Mouse (Mus musculus) embryonic facial prominence, embryonic 13.5 days (tissue): ENCODE results near the gene Rpl12. TPM values are rescaled to one million over a fixed set of nuclear protein-coding genes. Genes with fewer than 3 reads are reported as not detected.

Experiments used
- ATAC-seq: fragments of 200-750 bp; cut with Nextera tagmentation; 2 replicates; pipeline ENCODE4 v1.8.0; 2017; ENCODE audit warnings: low read depth; ENCODE audit not compliant: insufficient number of reproducible peaks, insufficient read depth, low FRiP score, low TSS enrichment
- H3K27ac ChIP-seq: fragments of 300-500 bp; sonication (generic); 2 replicates; pipeline ENCODE4 v1.5.1; 2015; ENCODE audit warnings: moderate library complexity, mild to moderate bottlenecking, inconsistent platforms
- H3K27me3 ChIP-seq: fragments of 300-500 bp; sonication (generic); 2 replicates; pipeline ENCODE4 v1.6.1; 2015; ENCODE audit warnings: mild to moderate bottlenecking, inconsistent platforms
- H3K36me3 ChIP-seq: fragments of 300-500 bp; sonication (generic); 2 replicates; pipeline ENCODE4 v1.6.1; 2015; ENCODE audit warnings: mild to moderate bottlenecking, inconsistent platforms
- H3K4me1 ChIP-seq: fragments of 300-500 bp; sonication (generic); 2 replicates; pipeline ENCODE4 v1.6.1; 2015; ENCODE audit warnings: inconsistent platforms
- H3K4me2 ChIP-seq: fragments of 300-500 bp; sonication (generic); 2 replicates; pipeline ENCODE4 v1.6.1; 2015; ENCODE audit warnings: moderate library complexity, mild to moderate bottlenecking, inconsistent platforms
- H3K4me3 ChIP-seq: fragments of 300-500 bp; sonication (generic); 2 replicates; pipeline ENCODE4 v1.5.1; 2015; ENCODE audit warnings: mild to moderate bottlenecking, inconsistent platforms
- H3K9ac ChIP-seq: fragments of 300-500 bp; sonication (generic); 2 replicates; pipeline ENCODE4 v1.6.1; 2015; ENCODE audit warnings: mild to moderate bottlenecking, inconsistent platforms
- H3K9me3 ChIP-seq: fragments of 300-500 bp; sonication (generic); 2 replicates; pipeline ENCODE4 v1.6.1; 2016; ENCODE audit warnings: inconsistent platforms
- WGBS: fragments of 180-500 bp; shearing (Covaris S2); methylation state at CpG from one replicate; pipeline ENCODE4 v1.1.7; 2015; ENCODE audit warnings: mixed read lengths; 5-methylcytosine and 5-hydroxymethylcytosine counted together
- polyA plus RNA-seq: library from polyadenylated mRNA; unstranded; fragments of >200 nt; fragmentation: Nextera tagmentation; extraction: Ambion mirVana; gene quantifications from 2 replicates; pipeline ENCODE4 v1.2.1, GENCODE M21; 2015

Gene Rpl12
- polyA plus RNA-seq, 1 experiment from 2014 or later, result 205 TPM

DNA sequence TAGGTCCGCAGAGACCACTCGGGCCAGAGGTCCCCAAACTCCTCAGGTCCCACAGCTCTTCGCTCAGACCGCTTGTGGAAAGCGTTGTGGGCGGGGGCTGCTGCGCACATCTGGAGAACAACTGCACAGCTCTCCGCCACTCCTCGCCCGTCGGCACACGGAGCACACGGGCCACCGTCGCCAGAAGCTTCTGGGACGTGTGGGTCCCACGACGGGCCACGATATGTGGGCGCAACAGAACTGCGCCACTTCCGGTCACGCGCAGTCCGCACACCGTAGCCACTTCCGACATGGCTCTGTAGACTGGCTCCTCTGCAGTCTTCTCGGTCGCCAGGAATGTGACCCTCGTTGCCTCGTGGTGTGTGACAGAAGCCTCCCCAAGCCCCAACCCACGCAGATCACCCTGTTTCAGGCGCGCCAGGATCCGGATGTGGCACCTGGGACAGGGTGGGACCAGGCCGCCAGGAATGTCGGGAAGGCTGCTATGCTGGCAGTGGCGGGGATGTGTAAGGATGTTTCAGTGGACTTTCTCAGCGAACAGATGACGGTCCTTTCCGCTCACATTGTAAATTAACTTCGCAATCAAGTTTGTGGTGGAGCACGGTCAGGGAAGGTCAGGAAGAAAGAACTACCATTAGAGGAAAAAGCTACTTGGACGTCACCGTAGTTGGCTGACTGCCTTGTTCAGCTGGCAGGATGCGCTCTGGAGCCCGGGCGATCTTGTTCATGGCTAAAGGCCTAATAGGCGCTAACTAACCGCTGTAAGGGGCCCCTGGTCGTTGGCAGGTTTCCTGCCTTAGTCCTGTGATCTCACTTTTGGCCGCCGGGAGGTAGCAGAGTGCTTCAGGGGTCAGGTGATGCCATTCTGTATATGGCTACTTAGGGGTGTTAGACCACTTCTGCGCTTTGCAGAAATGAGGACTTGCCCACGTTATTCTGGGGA is 5.6 kb downstream of the Rpl12 start:
- ATAC-seq, result peak; percentile 81
- 1% methylated on average over 55 of the region's 55 CpGs for WGBS
- Histone ChIP-seq H3K27ac (peak overlapping the region; percentile 96), H3K36me3 (peaks cover 26% of the 10 kb centered on the region), H3K27me3 (no peaks in the 10 kb centered on the region), H3K9ac (peak overlapping the region; percentile 85), H3K9me3 (no peaks in the 10 kb centered on the region), H3K4me3 (peak overlapping the region; percentile 64), H3K4me2 (peak overlapping the region; percentile 90), H3K4me1 (peaks cover 48% of the 10 kb centered on the region)

DNA sequence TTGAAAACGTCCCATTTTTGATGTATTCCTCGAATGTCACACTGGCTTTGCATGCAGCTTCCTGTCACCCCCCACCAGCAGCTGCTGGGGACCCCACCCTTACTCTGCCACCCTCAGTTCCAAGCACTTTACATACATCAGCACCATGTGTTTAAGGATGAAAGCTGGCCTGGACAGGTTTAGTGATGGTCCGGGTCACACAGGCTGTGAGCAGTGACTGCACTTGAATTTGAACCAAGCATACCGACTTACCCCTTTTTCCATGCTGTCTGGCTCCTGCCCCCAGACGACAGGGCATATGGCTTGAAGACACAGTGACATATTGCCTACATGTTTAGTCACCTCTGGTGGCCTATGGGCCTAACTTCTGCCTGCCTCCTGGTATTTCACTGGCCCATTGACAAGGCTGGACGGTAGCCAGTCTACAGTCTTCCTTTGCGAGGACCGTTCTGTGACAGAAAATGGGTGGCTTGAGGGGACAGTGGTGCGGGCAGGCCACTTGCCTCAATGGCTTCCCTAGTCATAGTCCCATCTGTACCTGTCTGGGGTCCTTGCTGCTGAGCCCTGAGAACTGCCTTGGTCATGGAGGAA is 6.8 kb downstream of the Rpl12 start:
- H3K4me1 ChIP-seq, result peaks cover 42% of the 10 kb centered on the region
- no peaks in the 10 kb centered on the region for H3K27me3 ChIP-seq
- ATAC-seq, result no peak
- no peak overlapping the region for H3K4me3 ChIP-seq
- H3K27ac ChIP-seq, result no peak overlapping the region
- WGBS, result 82% methylated on average over 9 of the region's 9 CpGs
- no peaks in the 10 kb centered on the region for H3K9me3 ChIP-seq
- peak overlapping the region; percentile 90 for H3K4me2 ChIP-seq
- H3K9ac ChIP-seq, result peak overlapping the region; percentile 85
- peaks cover 26% of the 10 kb centered on the region for H3K36me3 ChIP-seq

DNA sequence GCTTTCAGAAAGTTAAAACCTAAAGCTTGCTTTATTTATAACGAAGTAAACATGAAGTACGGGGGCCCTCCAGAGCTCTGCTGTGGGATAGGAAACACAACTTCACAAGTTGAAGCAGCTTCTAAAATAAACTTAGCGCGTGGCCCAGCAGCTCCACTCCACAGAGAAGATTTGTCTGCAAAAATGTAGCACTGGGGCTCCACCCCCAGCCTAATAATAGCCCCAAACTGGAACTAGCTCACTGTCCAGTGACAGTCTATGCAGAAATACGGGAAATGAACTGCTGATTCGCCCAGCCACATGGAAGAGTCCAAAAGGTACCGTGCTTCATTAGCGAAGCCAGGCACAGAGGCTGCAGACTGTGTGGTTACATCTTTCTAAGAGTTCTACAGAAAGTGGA is 8.0 kb downstream of the Rpl12 start:
- peaks cover 26% of the 10 kb centered on the region for H3K36me3 ChIP-seq
- no peaks in the 10 kb centered on the region for H3K9me3 ChIP-seq
- H3K27me3 ChIP-seq, result no peaks in the 10 kb centered on the region
- no peak overlapping the region for H3K9ac ChIP-seq
- H3K4me2 ChIP-seq, result no peak overlapping the region
- H3K4me1 ChIP-seq, result peaks cover 30% of the 10 kb centered on the region
- ATAC-seq, result no peak
- 88% methylated on average over 8 of the region's 8 CpGs for WGBS
- no peak overlapping the region for H3K4me3 ChIP-seq
- H3K27ac ChIP-seq, result no peak overlapping the region

DNA sequence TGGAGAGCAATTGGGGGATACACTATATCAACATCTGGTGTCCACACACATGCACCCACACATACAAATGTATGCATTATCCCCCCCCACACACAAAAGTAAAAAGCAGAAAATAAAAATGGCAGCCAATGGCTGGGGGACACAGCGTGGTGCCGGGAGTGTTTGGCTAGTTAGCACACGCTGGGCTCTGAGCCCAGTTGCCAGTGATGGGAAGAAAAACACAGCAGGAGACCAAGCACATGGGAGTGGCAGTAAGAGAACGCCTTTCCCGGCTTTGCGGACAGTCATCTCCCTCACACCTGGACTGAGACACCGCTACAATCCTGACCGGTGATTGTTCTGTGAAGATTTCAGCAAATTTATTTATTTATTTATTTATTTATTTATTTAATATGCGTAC is 9.9 kb downstream of the Rpl12 start:
- 54% methylated on average over 9 of the region's 9 CpGs for WGBS
- Histone ChIP-seq H3K4me3 (no peak overlapping the region), H3K9ac (no peak overlapping the region), H3K27ac (no peak overlapping the region), H3K27me3 (no peaks in the 10 kb centered on the region), H3K9me3 (no peaks in the 10 kb centered on the region), H3K4me2 (no peak overlapping the region), H3K36me3 (peaks cover 38% of the 10 kb centered on the region), H3K4me1 (peaks cover 14% of the 10 kb centered on the region)
- no peak for ATAC-seq

DNA sequence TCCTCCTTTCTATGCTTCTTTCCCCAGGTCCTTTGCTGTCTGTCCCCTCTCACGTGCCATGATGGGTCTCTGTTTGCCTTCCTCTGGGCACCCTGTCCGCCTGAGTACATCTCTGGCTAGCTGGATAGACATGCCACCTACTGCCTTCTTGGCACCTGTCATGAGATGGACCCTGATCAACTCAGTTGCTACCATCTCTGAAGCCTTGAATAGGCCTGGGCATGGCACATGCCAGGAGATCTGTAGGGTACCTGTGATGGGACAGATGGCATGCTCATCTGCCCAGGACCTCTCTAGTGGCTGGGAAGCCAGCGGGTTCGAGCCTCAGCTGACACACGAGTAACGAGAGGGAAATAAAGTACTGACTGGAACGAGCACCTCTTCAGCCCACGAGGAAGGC is 12.9 kb downstream of the Rpl12 start:
- Histone ChIP-seq H3K9me3 (no peaks in the 10 kb centered on the region), H3K4me2 (no peak overlapping the region), H3K9ac (no peak overlapping the region), H3K27me3 (no peaks in the 10 kb centered on the region), H3K4me1 (no peaks in the 10 kb centered on the region), H3K4me3 (no peak overlapping the region), H3K27ac (no peak overlapping the region), H3K36me3 (peaks cover 42% of the 10 kb centered on the region)
- ATAC-seq, result no peak
- 90% methylated on average over 8 of the region's 8 CpGs for WGBS

DNA sequence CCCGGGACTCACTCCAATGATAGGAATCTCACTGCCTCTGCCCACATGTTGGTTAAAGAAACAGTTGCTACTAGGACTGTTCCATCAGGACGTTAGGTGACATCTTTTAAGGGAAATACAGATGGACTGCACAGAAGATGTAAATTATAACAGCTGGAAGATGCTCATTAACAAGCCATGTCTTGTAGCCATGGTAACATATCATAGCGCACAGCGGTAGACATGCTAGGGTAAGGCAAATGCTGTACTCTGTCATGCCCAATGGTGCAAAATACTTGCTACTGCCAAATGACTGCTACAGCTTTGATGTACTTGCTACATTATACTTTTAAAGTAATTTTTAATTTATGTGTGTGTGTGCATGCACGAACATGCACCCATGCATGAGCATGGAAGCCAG is 15.8 kb downstream of the Rpl12 start:
- Histone ChIP-seq H3K27me3 (no peaks in the 10 kb centered on the region), H3K27ac (no peak overlapping the region), H3K36me3 (peaks cover 42% of the 10 kb centered on the region), H3K4me1 (peaks cover 11% of the 10 kb centered on the region), H3K9ac (no peak overlapping the region), H3K9me3 (no peaks in the 10 kb centered on the region), H3K4me2 (no peak overlapping the region), H3K4me3 (no peak overlapping the region)
- WGBS, result 78% methylated on average over 5 of the region's 5 CpGs
- ATAC-seq, result no peak

DNA sequence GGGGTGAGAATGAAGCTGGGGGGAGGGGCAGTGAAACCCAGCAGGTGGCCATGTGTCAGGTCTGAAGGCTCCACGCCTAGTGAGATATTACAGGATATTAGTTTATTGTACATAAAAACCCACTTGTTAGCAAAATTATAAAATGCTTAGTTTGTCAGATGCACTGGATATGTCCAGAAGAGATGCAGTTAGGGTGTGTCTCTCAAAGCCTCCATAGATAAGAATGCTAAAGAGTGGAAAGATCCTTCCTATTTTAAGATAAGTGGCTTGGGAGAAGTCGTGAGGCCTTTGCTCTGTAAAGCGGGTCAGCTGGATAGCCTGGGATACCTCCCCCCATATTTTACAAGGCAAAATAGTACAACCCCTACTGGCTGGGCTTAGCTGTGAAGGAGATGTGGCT is 17.3 kb downstream of the Rpl12 start:
- WGBS, result 79% methylated on average over 3 of the region's 3 CpGs
- no peaks in the 10 kb centered on the region for H3K9me3 ChIP-seq
- no peak overlapping the region for H3K4me3 ChIP-seq
- no peaks in the 10 kb centered on the region for H3K27me3 ChIP-seq
- H3K36me3 ChIP-seq, result peaks cover 30% of the 10 kb centered on the region
- ATAC-seq, result no peak
- H3K4me1 ChIP-seq, result peaks cover 17% of the 10 kb centered on the region
- H3K4me2 ChIP-seq, result no peak overlapping the region
- H3K27ac ChIP-seq, result no peak overlapping the region
- H3K9ac ChIP-seq, result no peak overlapping the region

DNA sequence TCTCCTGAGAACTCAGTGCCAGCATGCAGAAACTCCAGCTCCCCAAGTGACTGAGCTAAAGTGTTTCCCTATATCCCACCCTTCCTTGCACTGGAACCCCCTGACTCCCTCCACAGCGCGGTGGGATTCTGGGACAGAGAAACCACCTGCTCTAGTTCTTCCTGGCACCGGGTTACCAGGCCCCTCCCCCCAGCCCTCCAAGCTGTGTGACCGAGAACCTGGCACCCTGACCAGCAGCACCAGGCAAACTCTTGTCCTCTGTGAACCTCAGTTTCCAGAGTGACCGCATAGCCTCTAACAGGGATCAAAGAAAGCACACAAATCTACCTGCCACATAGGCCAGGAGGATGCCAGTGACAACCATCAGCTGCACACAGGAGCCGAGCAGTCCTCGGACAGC is 18.3 kb downstream of the Rpl12 start:
- 85% methylated on average over 7 of the region's 7 CpGs for WGBS
- Histone ChIP-seq H3K9me3 (no peaks in the 10 kb centered on the region), H3K9ac (no peak overlapping the region), H3K27ac (no peak overlapping the region), H3K4me2 (no peak overlapping the region), H3K4me1 (peaks cover 17% of the 10 kb centered on the region), H3K36me3 (peaks cover 20% of the 10 kb centered on the region), H3K4me3 (no peak overlapping the region), H3K27me3 (no peaks in the 10 kb centered on the region)
- no peak for ATAC-seq

DNA sequence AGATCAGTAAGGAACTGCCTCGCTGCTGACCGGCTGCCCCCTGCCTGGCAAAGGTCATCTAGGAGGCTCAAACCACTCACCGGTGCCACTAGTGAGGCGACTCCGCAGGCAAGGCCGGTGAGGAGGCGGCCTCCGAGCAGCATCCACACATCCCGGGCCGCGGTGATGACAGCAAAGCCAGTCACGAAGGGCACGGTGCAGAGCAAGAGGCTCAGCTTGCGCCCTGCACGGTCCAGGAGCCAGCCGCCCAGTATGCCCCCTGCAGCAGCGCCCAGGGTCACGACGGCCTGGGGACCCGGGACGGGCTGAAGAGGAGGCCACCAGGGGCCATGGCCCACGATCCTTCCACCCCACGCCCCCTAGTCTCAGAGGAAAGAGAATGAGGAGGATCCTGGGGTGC is 19.9 kb downstream of the Rpl12 start:
- H3K9me3 ChIP-seq, result no peaks in the 10 kb centered on the region
- H3K27ac ChIP-seq, result peak overlapping the region; percentile 56; the same call in 1 of the 2 replicates
- H3K4me3 ChIP-seq, result peak overlapping the region; percentile 85
- 2% methylated on average over 23 of the region's 23 CpGs for whole genome bisulfite sequencing
- peaks cover 3% of the 10 kb centered on the region for H3K36me3 ChIP-seq
- no peaks in the 10 kb centered on the region for H3K27me3 ChIP-seq
- peak; percentile 59 for ATAC-seq
- H3K4me2 ChIP-seq, result peak overlapping the region; percentile 100
- H3K9ac ChIP-seq, result peak overlapping the region; percentile 93
- peaks cover 17% of the 10 kb centered on the region for H3K4me1 ChIP-seq

DNA sequence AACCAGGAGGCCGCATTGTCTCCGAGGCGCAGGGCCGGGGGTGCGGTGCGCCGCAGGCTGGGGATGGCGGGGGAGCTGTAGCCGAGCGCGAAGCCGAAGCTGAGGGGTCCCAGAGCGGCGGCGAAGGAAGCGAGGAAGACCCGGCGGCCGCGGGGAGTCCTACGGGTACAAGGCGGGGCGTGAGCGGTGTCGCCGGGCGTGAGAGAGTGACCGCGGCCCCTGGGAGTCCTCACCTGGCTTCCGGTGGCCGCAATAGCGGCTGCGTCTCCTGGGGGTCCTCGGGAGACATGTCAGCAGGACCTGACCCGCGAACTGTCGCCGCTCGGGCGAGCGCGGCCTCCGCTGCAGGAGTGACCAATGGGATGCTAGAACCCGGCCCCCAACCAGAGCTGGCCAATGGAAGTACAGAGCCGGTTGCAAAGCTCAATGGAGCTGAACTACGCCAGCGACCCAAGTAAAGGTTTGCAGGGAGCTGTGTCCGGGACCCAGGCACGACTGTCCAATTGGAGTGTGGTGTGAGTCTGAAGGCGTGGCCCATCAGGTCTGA is 20.4 kb downstream of the Rpl12 start, which contains the start of gene Slc2a8:
TSS of gene Slc2a8 (minus strand) at position 359 of the 547 bp plus-strand sequence.
- peak within 1 kb of the TSS; percentile 100 for H3K4me2 ChIP-seq
- H3K36me3 ChIP-seq, result 0 out of 2 replicates have a peak, but pooled peaks cover 2% of the 10 kb centered on the region
- peak within 1 kb of the TSS; percentile 93 for H3K9ac ChIP-seq
- H3K4me3 ChIP-seq, result peak within 1 kb of the TSS; percentile 85
- no peaks in the 10 kb centered on the region for H3K27me3 ChIP-seq
- WGBS, result under 1% methylated on average over 50 of the region's 50 CpGs
- peaks cover 17% of the 10 kb centered on the region for H3K4me1 ChIP-seq
- peak within 1 kb of the TSS; percentile 56; the same call in 1 of the 2 replicates for H3K27ac ChIP-seq
- no peaks in the 10 kb centered on the region for H3K9me3 ChIP-seq
- ATAC-seq, result peak; percentile 93

DNA sequence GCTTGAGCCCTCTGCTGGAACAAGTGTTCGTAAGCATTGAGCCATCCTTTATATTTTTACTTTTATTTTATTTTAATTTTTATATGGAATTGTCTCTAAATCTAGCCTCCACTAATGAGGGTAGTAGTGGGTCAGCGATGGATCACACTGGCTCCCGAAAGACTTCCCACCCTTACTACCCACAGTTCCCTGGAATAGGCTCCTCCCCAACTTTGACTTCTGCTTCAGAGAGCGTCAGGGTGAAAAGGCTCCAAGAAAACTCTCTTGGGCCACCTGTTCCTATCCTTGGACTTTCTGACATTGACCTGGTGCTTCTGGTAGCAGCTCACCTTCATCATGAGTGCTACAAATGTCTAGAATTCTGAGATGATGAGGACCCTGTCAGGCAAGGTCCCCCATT is 21.3 kb downstream of the Rpl12 start:
- Histone ChIP-seq H3K27ac (no peak overlapping the region), H3K4me3 (peak overlapping the region; percentile 85), H3K9me3 (no peaks in the 10 kb centered on the region), H3K27me3 (no peaks in the 10 kb centered on the region), H3K4me2 (peak overlapping the region; percentile 100), H3K9ac (peak overlapping the region; percentile 93), H3K4me1 (peaks cover 17% of the 10 kb centered on the region), H3K36me3 (0 out of 2 replicates have a peak, but pooled peaks cover 2% of the 10 kb centered on the region)
- no peak for ATAC-seq
- WGBS, result 3% methylated on average over 4 of the region's 4 CpGs
